Mouse (Mus musculus): Measurements from ENCODE around the gene Agmo.

Agmo gene

GRCm38 (mm10) chr12:37241566-37242021 is at the start of gene Agmo:
Gene Agmo (plus strand): TSS chr12:37241641.
- DNase-seq (ENCODE audit: low spot score) = peak; percentile 18

GRCm38 (mm10) chr12:37231119-37231518 is 10.3 kb upstream of the Agmo start:
- no peak for DNase-seq (ENCODE audit: low spot score)

GRCm38 (mm10) chr12:37240975-37241565 is 371 bp upstream of the Agmo start:
- no peak for DNase-seq (ENCODE audit: low spot score)

GRCm38 (mm10) chr12:37242484-37242883 is 1.0 kb downstream of the Agmo start:
- DNase-seq (ENCODE audit: low spot score) = no peak

- no peak for DNase-seq (ENCODE audit: low spot score)
These were observed 3.4 kb downstream of the Agmo start for GRCm38 (mm10) chr12:37244876-37245275.

GRCm38 (mm10) chr12:37251688-37252087 is 10.2 kb downstream of the Agmo start:
- no peak for DNase-seq (ENCODE audit: low spot score)

GRCm38 (mm10) chr12:37257099-37257498 is 15.7 kb downstream of the Agmo start:
- no peak for DNase-seq (ENCODE audit: low spot score)

- no peak for DNase-seq (ENCODE audit: low spot score)
These were observed 18.5 kb downstream of the Agmo start for GRCm38 (mm10) chr12:37259771-37260528.

GRCm38 (mm10) chr12:37263685-37264084 is 22.2 kb downstream of the Agmo start:
- no peak for DNase-seq (ENCODE audit: low spot score)

- no peak for DNase-seq (ENCODE audit: low spot score)
These were observed 27.3 kb downstream of the Agmo start for GRCm38 (mm10) chr12:37268636-37269152.

- no peak for DNase-seq (ENCODE audit: low spot score)
These were observed 31.2 kb downstream of the Agmo start for GRCm38 (mm10) chr12:37272660-37273059.

GRCm38 (mm10) chr12:37273964-37274657 is 32.7 kb downstream of the Agmo start:
- no peak for DNase-seq (ENCODE audit: low spot score)

- DNase-seq (ENCODE audit: low spot score) = no peak
These were observed 33.2 kb downstream of the Agmo start for GRCm38 (mm10) chr12:37274658-37275019.

GRCm38 (mm10) chr12:37306956-37307466 is 65.6 kb downstream of the Agmo start:
- no peak for DNase-seq (ENCODE audit: low spot score)

GRCm38 (mm10) chr12:37310786-37311185 is 69.3 kb downstream of the Agmo start:
- no peak for DNase-seq (ENCODE audit: low spot score)

GRCm38 (mm10) chr12:37322860-37323259 is 81.4 kb downstream of the Agmo start:
- no peak for DNase-seq (ENCODE audit: low spot score)

- no peak for DNase-seq (ENCODE audit: low spot score)
These were observed 93.5 kb downstream of the Agmo start for GRCm38 (mm10) chr12:37334987-37335386.

- DNase-seq (ENCODE audit: low spot score) = no peak
These were observed 102.8 kb downstream of the Agmo start for GRCm38 (mm10) chr12:37344225-37344624.

- DNase-seq (ENCODE audit: low spot score) = no peak
These were observed 104.3 kb downstream of the Agmo start for GRCm38 (mm10) chr12:37345696-37346095.

- DNase-seq (ENCODE audit: low spot score) = no peak
These were observed 150.9 kb downstream of the Agmo start for GRCm38 (mm10) chr12:37392316-37392715.

GRCm38 (mm10) chr12:37402541-37402940 is 161.1 kb downstream of the Agmo start:
- DNase-seq (ENCODE audit: low spot score) = no peak

- DNase-seq (ENCODE audit: low spot score) = no peak
These were observed 184.9 kb downstream of the Agmo start for GRCm38 (mm10) chr12:37426350-37426749.

GRCm38 (mm10) chr12:37426750-37427149 is 185.3 kb downstream of the Agmo start:
- no peak for DNase-seq (ENCODE audit: low spot score)
